Mouse (Mus musculus) heart, adult 2 months (tissue): Measurements from ENCODE around the gene Ccnt2.

Experiments
- CTCF ChIP-seq: fragments of 200-600 bp; IDR thresholded peaks from 2 replicates; pipeline ENCODE4 v1.8.1; 2022; ENCODE audit warnings: antibody characterized with exemption, mild to moderate bottlenecking, moderate library complexity
- EP300 ChIP-seq: fragments of 200-500 bp; IDR thresholded peaks from 2 replicates; pipeline ENCODE4 v1.6.1; 2011; ENCODE audit warnings: low read depth, low read length, control low read depth; ENCODE audit not compliant: insufficient read depth
- POLR2A ChIP-seq: fragments of 200-500 bp; IDR thresholded peaks from 2 replicates; pipeline ENCODE4 v1.6.1; 2011; ENCODE audit warnings: mild to moderate bottlenecking, low read depth, low read length, control low read depth; ENCODE audit not compliant: insufficient read depth

DNA sequence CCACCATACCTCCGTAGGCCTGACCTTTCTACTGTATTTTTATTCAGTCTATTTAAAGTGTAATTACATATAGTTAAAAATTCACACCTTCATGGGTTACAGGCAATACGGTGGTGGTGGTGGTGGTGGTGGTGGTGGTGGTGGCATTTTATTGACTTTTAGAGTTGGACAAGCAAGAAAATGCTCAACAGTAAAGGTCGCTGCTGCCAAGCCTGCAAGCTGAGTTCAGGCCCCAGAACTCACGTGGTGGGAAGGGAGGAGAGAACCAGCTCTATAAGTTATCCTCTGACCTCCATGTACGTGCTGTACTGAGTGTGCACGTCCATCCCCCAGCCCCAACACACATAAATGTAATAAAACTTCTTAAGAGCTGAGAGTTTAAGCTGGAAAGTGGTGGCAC lies 42.4 kb downstream of the Ccnt2 start:
- TF ChIP-seq CTCF (no peak), POLR2A (no peak), EP300 (no peak)
